Mouse (Mus musculus) MEL-GATA-1-ER (cell line): ENCODE measurements at regions not wholly inside any gene's neighbourhood (a gene's known extent, or its start where the extent isn't known, plus 50 kb on each side); places are given as distances from the start of the nearest gene placed in this dataset.
A peak's percentile ranks its signal among the peaks of the same experiment; 100 is the strongest.

ENCODE experiments used
- DNase-seq: peaks from one replicate; pipeline ENCODE4 v3.0.0-alpha.2; 2012; ENCODE audit warnings: low read depth; ENCODE audit errors: extremely low read depth

DNA sequence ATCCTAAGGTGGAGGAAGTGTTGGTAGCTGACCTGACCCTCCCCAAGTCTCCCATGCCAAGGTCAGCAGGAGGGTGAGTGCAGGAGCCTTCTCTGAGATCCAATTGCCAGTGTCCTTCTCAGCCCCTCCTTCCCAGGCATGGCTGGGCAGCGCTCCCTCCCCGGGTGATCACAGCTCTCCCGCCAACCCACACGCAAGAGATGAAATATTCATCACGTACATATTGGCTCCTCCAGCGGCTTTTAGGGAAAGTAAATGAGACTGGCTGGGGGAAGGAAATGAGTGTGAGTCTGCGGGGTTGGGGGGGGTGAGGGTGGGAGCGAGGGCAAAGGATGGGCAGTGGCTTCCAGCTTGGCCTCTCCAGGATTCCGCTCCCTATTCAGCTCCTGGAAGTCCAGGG, 113.0 kb upstream of the Lhx1 start:
- no peak for DNase-seq

DNA sequence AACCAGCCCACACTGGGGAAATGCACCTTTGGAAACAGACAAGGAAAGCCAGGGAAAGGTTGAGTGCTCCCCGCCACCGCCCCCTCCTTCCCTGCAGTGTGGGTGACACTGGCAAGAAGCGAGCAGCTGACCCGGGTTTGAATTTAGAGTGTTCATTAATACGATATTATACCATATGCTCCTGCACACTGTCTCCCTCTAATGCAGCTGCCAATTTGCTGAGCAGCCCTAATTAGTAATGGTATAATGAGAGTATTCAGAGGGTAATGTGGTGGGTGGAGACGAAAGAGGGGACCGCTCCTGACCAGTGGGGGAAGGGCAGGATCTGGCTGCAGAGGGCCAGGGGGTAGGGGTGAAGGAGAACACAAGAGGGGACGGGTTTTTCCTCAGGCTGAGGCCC, 111.9 kb upstream of the Lhx1 start:
- DNase-seq = no peak

DNA sequence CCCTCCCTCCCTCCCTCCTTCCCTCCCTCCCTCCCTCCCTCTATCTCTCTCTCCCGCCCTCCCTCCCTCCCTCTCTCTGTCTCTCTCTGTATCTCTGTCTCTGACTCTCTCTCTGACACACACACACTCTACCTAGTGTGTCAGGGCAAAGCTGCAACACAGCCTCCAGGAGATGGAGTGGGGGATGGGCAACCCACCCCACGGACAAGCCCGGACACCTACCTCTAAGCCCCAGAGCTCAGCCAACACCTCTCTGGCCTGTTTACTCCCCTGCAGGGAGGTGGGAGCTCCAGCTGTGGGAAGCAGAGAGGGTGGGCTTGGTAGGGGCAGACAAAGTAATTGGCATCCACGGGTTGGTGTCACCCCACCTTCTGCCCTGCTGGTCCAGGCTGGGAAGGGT, 109.7 kb upstream of the Lhx1 start:
- DNase-seq = no peak

DNA sequence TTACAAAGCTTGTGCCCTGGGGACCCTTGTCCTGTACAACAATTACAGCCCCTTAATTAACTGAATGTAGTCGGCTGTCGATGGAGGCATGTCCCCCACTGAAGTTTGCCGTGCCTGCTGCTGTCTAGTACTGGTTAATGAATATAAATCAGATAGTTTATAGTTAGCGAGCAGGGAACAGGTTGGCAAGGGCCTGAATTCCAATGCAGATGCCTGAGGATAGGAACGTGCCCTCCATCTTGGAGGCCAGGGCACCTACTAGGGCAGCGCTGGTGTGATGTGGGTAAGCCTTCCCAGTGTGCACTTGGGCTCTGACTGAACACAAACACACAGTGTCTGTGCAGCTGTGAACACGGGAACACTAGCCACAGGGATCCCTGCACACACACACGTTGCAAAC, 108.0 kb upstream of the Lhx1 start:
- no peak for DNase-seq

DNA sequence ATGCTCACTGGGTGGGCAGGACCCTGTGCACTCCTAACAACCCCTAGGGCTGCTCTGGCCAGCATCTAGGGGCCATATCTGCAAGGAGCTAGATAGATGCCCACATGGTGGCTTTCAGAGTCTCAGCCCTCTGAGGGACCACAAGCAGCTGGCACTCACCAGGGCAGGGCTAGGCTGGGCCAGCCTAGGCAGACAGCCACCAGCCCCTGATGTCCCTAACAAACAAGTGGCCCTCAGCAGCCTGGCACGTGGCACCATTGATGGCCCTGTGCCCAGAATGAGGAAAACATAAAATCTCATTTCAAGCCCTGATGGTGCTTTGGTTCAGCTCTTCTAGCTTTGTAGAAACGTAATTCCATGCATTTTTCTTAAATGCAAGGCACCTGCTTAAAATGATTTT, 102.8 kb upstream of the Lhx1 start:
- no peak for DNase-seq

DNA sequence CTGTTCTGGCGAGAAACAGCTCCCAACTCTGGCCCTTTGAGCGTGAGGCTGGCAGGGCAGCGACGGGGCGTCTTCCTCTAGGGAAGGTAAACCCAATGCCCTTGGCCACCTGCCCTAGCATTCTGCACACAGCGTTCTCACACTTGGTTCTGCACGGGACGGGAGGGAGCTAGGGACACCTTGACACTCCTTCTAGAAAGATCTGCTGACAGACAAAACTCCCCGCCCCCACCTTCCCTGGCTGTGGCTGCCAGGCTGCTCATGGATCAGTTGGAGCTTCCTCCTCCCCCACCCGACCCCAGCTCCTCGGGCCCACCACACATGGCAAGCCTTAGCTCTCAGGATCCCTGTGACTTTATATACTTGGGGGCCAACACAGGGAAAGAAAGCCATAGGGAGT, 102.3 kb upstream of the Lhx1 start:
- no peak for DNase-seq

DNA sequence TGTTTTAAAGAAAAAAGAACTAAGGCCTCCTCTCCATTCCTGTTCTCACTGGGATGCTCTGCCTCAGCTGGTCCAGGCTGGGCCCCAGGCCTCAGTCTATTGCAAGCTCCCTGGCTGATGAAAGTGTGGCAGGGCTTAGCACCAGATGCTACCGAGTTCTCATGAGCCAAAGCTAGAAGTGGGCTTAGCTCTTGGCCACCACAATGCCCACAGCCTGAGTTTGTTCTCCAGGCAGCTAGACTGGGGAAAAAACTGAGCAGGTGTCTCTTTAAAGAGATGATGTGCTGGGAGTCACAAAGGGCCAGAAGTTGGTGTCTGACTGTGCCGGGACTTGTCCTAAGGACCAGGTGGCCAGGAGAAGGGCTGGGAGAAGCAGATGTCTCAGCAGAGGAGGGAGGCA, 101.9 kb upstream of the Lhx1 start:
- no peak for DNase-seq

DNA sequence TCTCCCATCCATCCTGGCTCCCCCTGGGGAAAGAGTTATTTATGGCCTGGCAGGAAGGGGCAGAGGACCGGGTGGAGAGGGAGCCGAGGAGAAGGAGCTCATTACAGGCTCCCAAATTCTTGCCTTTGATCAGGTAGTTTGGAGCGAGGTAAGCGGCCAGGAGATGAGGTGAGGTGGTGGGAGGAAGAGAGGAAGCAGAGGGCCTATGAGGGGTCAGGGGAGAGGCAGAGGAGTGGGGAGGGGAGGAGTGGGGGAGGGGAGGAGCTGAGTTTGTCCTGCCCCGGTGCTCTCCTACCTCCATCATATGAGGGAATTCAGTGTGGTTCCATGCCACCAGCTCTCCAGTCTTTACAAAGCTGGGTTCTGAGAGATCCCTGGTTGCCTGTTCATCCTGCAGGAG, 98.8 kb upstream of the Lhx1 start:
- no peak for DNase-seq

DNA sequence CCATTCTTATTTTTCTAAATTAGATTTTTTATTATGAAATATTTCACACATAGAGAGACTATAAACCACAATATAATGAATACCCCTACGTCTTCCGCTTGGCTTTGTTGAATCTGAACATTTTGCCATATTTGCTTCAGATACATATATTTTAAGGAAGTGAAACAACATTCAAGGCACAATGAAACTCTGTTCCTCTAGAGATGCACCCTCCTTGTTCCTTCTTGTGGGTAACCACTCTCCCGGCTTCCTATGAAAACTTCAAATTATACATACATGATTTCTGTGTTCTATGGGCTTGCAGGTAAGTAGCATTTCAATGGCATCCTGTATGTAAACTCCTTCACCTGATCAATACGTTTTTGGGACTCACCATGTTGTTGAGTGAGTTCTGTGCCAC, 94.4 kb upstream of the Lhx1 start:
- DNase-seq = no peak

DNA sequence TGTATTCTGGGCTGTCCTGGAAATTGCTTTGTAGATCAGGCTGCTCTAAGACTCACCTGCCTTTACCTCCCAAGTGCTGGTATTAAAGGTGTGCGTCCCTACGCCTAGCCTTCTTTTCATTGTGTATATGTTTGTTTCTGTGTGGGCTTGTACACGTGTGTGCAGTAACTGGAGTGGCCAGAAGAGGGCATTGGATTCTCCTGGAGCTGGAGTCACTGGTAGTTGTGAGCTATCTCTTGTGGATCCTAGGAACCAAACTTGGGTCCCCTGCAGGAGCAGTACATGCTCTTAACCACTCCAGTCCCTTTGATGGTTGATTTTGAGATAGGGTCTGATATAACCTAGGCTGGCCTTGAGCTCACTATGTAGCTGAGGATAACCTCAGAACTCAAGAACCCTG, 93.2 kb upstream of the Lhx1 start:
- DNase-seq = no peak

DNA sequence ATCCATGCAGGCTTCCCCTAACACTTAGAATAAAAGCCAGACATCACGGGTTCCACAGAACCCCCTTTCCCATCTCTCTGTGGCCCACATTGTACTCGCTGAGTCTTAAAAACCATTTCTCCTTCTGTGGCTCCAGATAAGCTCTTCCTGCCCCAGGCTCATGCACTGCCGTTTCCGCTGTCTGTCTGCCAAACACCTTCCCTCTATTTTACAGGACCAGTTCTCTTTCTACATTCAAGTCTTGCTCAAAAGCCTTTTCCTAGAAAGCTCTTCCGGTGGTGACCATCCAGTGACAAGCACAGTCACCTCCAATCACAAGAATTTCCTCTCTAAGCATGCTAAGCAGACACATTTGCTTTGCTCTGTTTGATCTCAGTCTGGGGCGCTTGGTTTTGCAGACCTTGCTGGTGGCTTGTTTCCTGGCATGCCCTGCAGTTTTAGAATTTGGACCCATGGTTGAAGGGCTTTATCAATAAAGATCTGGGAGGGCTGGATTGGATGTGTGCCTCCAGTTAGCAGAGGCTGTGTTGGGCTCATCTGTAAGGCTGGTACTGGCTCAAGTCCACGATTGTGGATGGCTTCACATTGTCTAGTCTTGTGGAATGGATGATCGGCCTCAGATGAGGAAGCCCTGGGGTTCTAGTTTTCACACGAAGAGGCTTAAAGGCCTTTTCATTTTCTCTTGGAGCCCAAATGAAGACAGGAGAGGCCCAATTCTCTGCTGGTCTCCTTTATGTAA, 87.8 kb upstream of the Lhx1 start:
- DNase-seq = peak; percentile 86

DNA sequence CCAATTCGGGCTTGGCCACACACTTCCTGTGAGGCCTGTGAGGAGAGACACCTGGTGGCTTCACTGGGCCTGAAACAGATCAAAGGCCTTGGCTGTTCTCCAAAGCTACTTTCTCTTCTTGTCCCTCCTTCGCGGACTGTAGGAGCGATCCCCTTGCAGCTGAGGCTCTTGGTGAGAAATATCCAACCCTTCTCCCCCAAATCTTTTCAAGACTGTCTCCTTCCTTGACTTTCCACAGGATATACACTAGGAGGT, 86.2 kb upstream of the Lhx1 start:
- DNase-seq = no peak

DNA sequence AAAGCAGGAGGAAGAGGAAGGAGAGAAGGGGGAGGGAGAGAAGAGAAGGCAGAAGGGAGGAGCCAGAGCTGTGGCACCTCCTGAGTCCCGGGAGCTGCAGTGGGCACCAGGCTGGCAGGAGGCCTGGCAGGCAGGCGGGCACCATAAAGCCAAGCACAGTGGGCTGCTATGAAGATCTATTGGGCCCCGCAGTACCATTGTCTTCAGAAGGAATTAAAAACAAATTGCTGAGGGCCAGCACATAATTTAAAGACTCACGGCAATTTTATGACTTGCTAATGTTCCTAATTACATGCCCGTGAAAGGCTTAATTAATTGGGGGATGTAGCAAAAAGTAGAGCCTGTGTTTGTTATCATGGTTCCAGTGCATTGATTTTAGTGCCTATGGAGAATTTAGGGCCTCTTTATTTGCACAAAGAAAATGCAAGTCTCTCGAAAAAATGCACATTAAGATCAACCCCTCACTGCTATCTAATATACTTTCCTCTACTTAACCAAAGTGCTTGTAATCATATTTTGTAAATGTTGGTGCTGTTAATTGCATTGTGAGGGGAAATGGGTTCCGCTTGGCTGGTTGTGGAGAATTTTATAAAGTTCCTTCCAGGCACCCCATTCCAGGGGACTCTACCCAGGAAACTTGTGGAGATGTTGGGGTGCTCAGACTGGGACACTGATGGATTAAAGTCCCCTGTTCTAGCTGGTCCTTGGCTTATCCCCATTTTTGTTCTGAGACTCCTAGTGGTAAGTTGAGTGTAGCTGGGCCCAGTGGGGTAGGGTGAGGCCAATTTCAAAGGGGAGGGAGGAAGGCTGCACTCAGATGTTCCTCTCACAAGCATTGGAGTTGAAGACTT, 85.7 kb upstream of the Lhx1 start:
- no peak for DNase-seq

DNA sequence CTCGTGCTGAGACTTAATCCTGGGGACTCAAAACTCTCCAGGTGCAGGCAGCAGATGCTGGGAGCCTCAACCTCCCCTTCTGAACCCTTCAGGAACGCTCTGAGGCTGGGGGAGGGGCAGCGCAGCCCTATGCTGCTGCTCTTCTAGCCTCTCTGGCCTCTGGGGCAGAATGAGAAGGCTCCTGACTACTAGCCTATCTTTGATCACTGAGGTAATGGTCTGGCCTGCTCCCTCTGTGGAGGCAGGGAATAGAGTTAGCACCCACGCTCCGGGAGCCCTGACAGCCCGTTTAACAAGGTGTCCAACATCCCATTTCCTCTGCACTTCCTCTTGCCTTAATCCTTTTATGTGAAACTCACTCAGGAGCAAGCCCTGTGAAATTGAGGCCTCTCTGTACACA, 79.4 kb upstream of the Lhx1 start:
- no peak for DNase-seq

DNA sequence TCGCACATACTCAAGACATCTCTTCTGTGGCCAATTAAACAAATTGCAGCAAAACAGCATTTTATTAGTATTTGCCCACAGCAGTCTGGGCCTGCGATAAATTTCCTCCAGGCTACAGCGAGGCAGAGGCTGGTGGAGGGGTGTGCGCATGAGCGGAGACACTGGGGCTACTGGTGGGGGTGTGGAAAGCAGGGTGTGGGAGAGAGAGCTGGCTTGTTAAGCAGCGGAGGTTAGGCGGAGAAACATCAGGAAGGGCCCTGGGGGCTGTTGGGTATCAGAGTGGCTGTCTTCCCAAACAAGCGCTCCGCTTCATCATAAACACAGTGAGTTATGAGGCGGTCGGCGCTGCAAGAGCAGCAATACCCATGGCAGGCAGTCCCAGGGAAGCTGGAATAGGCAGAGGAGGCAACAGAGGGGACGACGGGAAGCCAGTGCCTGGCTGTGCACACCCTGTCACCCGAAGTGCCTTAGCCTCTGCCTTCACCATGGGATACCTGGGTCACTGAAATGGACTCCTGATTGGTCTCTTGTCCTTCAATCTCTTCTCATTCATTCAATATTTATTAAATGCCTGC, 74.0 kb upstream of the Lhx1 start:
- no peak for DNase-seq

DNA sequence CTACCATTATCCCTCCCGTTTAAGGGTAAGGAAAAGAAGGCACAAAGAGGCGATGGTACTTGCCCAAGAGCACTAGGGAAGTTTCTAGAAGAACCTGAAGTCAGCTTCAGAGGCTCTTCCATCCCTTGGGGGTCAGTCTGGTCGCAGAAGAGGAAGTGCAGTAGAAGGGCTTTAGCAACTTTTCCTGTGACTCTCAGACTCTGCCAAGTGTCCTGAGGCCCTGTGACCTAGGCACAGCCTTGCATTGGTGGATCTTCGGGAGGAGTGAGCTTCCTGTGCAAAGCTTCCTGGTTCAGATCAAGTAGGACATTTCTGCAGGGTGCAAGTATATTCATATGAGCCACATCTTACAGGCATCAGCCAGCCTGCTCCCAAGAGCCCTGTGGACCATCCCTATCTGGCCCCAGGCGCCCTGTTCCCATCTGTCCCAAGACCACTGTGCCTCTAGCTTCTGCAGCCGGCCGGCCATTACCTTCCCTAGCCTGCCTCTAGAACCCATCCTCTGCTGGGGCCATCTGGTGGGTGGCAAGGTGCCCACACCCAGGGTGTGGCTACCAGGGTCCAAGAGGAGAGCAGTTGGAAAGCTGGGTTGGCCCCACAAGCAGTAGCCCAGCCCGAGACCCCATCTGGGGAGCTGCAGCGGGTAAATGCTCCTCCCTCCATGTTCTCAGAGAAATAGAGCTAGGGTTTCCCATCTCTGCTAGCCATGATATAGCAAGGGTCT, 72.4 kb upstream of the Lhx1 start:
- no peak for DNase-seq

DNA sequence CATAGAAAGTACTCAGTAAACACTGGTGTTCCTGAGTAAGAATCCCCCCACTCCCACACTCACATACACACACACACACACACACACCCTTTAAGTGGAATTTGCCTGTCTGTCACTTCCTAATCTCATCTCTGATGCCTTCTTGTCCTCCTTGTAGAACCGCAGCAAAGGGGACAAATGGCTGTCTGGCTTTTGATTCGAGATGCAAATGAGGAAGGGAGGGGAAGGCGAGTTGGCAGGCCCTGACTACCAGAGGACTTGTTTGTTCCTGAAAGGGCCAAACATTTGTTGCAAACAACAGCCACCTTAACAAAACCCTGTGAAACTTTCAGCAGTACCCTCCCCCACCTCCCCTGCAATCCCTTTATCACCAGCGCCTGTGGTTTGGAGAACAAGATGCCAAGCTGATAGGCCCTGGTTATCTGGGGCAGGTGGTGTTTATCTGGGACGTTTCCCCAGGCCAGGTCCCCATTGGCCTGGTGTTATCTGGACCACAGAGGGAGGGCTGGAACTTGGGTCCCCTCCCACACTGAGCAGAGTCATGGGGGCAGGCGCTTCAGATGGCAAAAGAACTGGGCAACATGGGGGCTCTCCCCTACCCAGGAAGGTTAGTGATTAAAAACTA, 67.5 kb upstream of the Lhx1 start:
- DNase-seq = peak; percentile 71

DNA sequence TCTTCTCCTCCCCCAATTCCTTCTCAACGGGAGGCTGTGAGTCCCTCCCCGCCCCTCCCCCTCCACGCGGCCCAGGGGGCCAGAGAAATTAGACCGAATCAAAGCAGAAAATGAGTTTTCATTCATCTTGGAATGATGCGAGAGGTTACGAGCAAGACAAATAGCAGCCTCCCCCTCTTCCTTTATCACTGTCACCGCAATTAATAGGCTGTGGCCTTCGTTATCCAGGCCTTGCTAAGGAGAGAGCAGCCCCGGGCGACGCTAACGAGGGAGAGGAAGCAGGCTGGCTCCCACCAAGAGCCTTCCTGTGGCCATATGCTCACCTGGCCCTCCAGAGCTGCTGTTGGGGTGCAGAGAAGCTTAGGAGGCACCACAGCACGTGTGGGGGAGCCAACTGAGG, 61.8 kb upstream of the Lhx1 start:
- DNase-seq = no peak

DNA sequence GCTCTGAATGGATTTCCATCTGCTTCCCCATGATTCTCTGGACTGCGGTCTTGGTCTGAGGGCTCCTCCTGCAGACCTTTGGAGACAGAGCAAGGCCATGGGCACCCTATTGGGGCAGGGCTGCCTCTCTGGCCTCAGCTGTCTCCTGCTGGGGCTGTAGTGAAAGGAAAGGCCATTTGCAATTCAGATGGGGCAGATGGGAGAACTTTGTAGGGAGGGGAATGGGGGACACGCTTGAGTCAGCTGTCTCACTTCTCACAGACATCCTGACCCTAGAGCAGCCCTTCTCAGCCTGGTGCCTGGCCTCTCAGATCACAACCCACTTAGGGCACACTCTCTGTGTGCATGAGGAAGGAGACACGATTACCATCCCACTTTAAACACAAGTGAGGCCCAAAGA, 60.3 kb upstream of the Lhx1 start:
- no peak for DNase-seq

DNA sequence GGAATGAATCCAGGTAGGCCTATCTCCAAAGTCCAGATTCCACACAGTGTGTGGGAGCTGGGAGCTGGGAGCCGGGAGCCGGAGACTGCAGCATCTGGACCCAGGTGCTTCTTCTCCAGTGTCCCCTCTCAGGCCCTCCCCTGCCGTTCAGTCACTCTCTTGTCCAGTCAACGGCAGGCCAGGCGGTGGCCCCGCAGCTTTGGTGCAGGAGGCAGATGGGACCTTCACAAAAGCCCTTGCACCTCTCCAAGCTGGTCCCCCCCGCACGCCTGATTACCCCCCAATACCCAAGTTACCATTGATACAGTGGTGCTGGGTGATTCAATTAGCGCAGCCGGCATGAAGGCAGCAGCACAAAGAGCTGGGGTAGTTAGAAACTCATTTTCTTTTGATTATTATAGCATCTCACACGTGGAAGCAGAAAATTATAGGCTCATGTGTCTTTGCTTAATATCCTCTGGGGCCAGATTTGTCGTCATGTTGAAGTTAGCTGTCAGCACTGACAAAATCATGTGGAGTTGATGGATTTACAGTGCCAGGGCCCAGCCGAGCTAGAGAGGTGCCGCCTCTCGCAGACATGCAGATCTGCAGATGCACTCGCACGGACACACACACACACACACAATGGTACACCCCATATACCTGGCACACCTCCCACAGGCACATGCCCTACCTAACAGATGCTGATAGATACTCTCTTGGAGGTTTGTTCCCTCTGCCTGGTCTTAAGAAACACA, 53.6 kb upstream of the Lhx1 start:
- DNase-seq = no peak
